Mouse (Mus musculus) midbrain, embryonic 13.5 days (tissue): ENCODE measurements around the gene 4930444G20Rik. TPM values are rescaled to one million over a fixed set of nuclear protein-coding genes. Genes with fewer than 3 reads are reported as not detected.
"Not testable (repeated sequence)": the region's sequence is repeated elsewhere in the genome, so short reads cannot be mapped to it uniquely, and the experiment has no call there.

Experiments
- ATAC-seq: fragments of 200-750 bp; cut with Nextera tagmentation; 2 replicates; pipeline ENCODE4 v1.8.0; 2017; ENCODE audit warnings: mild to moderate bottlenecking, moderate TSS enrichment, moderate library complexity
- H3K27ac ChIP-seq: fragments of 300-500 bp; sonication (generic); 2 replicates; pipeline ENCODE4 v1.5.1; 2015; ENCODE audit warnings: inconsistent platforms, mild to moderate bottlenecking, moderate library complexity
- H3K27me3 ChIP-seq: fragments of 300-500 bp; sonication (generic); 2 replicates; pipeline ENCODE4 v1.6.1; 2015; ENCODE audit warnings: mild to moderate bottlenecking, inconsistent platforms
- H3K36me3 ChIP-seq: fragments of 300-500 bp; sonication (generic); 2 replicates; pipeline ENCODE4 v1.6.1; 2015; ENCODE audit warnings: mild to moderate bottlenecking, inconsistent platforms
- H3K4me1 ChIP-seq: fragments of 300-500 bp; sonication (generic); replicated peaks from 2 replicates; pipeline ENCODE4 v1.6.1; 2015; ENCODE audit warnings: inconsistent platforms
- H3K4me2 ChIP-seq: fragments of 300-500 bp; sonication (generic); replicated peaks from 2 replicates; pipeline ENCODE4 v1.6.1; 2015; ENCODE audit warnings: moderate library complexity, mild to moderate bottlenecking, inconsistent platforms
- H3K4me3 ChIP-seq: fragments of 300-500 bp; sonication (generic); replicated peaks from 2 replicates; pipeline ENCODE4 v1.5.1; 2015; ENCODE audit warnings: mild to moderate bottlenecking, inconsistent platforms
- H3K9ac ChIP-seq: fragments of 300-500 bp; sonication (generic); replicated peaks from 2 replicates; pipeline ENCODE4 v1.6.1; 2015; ENCODE audit warnings: mild to moderate bottlenecking, inconsistent platforms
- H3K9me3 ChIP-seq: fragments of 300-500 bp; sonication (generic); 2 replicates; pipeline ENCODE4 v1.6.1; 2016; ENCODE audit warnings: mild to moderate bottlenecking, inconsistent platforms
- WGBS: fragments of 180-500 bp; shearing (Covaris S2); methylation state at CpG from one replicate; pipeline ENCODE4 v1.1.7; 2015; 5-methylcytosine and 5-hydroxymethylcytosine counted together
- polyA plus RNA-seq: library from polyadenylated mRNA; unstranded; fragments of >200 nt; fragmentation: Nextera tagmentation; extraction: Ambion mirVana; gene quantifications from 2 replicates; pipeline ENCODE4 v1.2.1, GENCODE M21; 2015

4930444G20Rik gene
- polyA plus RNA-seq = not detected in 2 replicates

DNA sequence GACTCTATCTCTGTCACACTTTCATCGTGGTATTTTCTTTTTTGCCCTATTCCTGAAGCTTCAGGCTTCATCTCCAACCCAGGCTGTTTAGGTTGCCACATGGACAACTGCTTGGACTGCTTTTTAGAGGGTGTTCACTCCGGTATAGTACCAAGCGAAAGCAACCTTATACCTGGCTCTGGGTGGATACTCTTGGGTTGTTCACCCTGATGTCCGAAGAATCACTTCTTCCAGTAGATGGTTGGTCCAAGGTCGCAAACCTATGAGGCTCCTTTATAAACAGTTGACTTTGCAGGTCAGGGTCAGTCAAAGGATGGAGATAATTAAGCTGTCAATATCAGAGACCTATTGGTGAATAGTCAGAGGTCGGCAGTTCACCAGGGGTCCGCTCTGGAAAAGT is at the start of gene 4930444G20Rik:
Gene 4930444G20Rik (minus strand): TSS at position 101 of the 400 bp plus-strand sequence.
- H3K36me3 ChIP-seq, H3K27ac ChIP-seq, H3K4me2 ChIP-seq, H3K9ac ChIP-seq, H3K9me3 ChIP-seq, H3K4me3 ChIP-seq, H3K27me3 ChIP-seq, H3K4me1 ChIP-seq, ATAC-seq: not testable (repeated sequence)
- WGBS = 92% methylated on average over 7 of the region's 7 CpGs

DNA sequence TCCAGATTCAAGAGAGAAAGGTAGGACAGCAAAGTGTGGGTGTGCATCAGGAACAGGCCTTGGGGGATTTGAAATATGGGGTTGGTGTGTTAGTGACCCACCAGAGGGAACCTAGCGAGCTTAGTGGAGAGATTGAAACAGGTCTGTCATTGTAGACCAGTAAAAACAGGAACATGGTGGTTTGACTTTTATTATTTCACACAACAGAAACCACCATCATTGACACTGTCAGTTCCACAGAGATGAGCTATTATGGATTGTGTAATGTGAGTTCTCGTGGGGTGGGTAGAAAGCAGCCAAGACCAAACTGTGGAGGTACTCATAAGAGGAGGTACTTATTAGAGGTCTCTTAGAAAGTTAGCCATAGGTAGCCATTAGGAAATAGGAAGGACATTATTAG is 6.7 kb upstream of the 4930444G20Rik start:
- H3K27ac ChIP-seq = no peak overlapping the region
- no peak overlapping the region for H3K9ac ChIP-seq
- no peak overlapping the region for H3K4me3 ChIP-seq
- ATAC-seq = no peak
- H3K36me3 ChIP-seq = no peaks in the 10 kb centered on the region
- H3K4me2 ChIP-seq = no peak overlapping the region
- no peaks in the 10 kb centered on the region for H3K9me3 ChIP-seq
- 90% methylated on average over 2 of the region's 2 CpGs for WGBS
- H3K4me1 ChIP-seq = no peaks in the 10 kb centered on the region
- H3K27me3 ChIP-seq = no peaks in the 10 kb centered on the region

DNA sequence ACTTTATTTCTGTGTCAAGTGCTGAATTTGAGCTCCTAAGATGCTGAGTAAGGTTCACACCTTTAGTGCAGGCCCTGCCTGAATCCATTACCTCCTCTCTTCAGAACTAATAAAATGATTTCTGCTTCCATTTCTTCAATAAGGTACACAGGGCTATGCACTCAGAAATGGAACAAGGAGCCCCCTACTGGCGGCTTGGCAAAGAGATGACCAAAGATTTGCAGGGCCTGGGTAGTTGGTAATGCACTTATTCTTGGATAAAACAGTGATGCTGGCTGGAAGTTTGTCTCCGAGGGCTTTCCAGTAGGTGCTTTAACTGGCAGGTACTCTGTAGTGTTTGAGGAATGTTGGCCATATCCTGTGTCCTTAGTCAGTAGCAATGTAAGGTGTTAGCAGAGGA is 4.9 kb upstream of the 4930444G20Rik start:
- Histone ChIP-seq H3K9me3 (no peaks in the 10 kb centered on the region), H3K27ac (no peak overlapping the region), H3K9ac (no peak overlapping the region), H3K4me1 (no peaks in the 10 kb centered on the region), H3K36me3 (no peaks in the 10 kb centered on the region), H3K27me3 (no peaks in the 10 kb centered on the region), H3K4me2 (no peak overlapping the region), H3K4me3 (no peak overlapping the region)
- WGBS = 77% methylated on average over 2 of the region's 2 CpGs
- ATAC-seq = no peak

DNA sequence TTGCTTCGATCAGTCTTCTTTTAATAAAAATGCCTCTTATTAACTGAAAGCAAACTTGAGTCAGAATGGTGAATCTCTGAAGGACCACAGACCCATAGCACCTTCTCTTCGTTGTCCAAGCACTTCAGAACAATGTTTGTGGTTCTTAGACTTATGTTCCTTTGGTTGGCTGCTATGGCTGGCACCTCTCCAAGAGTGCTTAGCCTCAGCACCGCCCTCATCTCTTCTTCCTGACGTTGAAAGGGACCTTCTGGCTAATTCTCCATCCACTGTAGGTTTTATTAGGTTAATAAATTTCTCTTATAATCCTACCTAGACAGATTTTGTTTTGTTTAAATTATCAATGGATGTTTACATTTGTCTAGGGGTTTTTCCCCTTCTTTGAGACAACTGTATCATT is 2.7 kb upstream of the 4930444G20Rik start:
- Histone ChIP-seq H3K27me3 (no peaks in the 10 kb centered on the region), H3K4me3 (no peak overlapping the region), H3K9me3 (no peaks in the 10 kb centered on the region), H3K36me3 (no peaks in the 10 kb centered on the region), H3K4me1 (no peaks in the 10 kb centered on the region), H3K27ac (no peak overlapping the region), H3K4me2 (no peak overlapping the region), H3K9ac (no peak overlapping the region)
- no peak for ATAC-seq
- WGBS = 71% methylated on average over 4 of the region's 4 CpGs

DNA sequence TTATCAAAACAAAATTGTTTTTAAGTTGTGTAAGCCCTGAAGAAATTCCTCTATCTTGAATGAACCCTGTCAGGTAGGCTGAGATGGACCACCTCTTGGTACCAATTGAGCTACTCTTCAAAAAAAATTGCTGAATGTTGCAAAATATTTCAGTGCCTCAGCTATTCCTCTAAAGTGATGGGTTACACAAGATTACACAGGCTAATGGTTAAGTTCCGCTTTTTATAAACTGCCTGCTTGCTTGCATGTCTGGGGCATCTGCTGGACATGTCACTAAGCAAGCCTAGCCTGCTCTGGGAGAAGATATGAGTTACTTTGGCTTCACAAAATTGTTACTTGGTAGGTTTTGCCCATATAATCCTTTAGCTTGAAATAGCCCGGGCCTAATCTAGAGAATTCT is 2.3 kb upstream of the 4930444G20Rik start:
- WGBS = 94% methylated on average over 2 of the region's 2 CpGs
- no peak for ATAC-seq

DNA sequence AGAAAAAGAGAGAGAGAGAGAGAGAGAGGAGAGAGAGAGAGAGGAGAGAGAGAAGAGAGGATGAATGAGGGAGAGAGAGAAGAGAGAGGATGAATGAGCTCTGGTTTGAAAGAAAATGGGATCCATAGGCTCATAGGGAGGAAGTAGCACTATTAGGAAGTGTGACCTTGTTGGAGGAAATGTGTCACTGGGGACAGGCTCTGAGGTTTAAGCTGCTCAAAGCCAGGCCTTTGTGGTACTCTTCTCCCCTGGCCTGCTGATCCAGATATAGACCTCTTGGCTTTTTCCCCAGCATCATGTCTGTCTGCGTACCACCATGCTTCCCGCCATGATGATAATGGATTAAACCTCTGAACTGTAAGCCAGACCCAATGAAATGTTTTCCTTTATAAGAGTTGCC is 8.5 kb downstream of the 4930444G20Rik start:
- WGBS = 81% methylated on average over 2 of the region's 2 CpGs
- Histone ChIP-seq H3K9ac (no peak overlapping the region), H3K4me1 (peaks cover 7% of the 10 kb centered on the region; the same call in 1 of the 2 replicates), H3K4me2 (peak overlapping the region; percentile 68), H3K27ac (no peak overlapping the region), H3K4me3 (peak overlapping the region; percentile 47), H3K9me3 (no peaks in the 10 kb centered on the region), H3K36me3 (no peaks in the 10 kb centered on the region), H3K27me3 (no peaks in the 10 kb centered on the region)
- no peak for ATAC-seq

More for the DNA sequence above, 2.3 kb upstream of the 4930444G20Rik start:
- no peaks in the 10 kb centered on the region for H3K27me3 ChIP-seq
- no peak overlapping the region for H3K4me3 ChIP-seq
- no peaks in the 10 kb centered on the region for H3K36me3 ChIP-seq
- no peak overlapping the region for H3K27ac ChIP-seq
- H3K9ac ChIP-seq = no peak overlapping the region
- H3K9me3 ChIP-seq = no peaks in the 10 kb centered on the region
- no peak overlapping the region for H3K4me2 ChIP-seq
- H3K4me1 ChIP-seq = no peaks in the 10 kb centered on the region

DNA sequence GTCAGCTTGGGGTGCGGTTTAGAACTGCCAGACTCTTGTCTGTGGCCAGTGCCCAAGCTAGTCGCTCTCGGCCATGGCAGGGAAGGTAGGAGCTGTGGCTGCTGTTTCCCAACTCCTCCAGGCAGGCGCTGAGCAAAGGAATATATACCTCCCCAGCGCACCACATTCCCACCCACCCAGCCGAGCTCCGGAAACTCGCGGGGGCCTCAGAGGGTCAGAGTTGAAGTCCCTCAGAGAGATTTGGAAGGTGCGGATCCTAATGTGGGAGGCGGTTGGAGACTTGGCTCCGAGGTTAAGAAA is 8.9 kb downstream of the 4930444G20Rik start:
- WGBS = 21% methylated on average over 12 of the region's 12 CpGs
- Histone ChIP-seq H3K27ac (no peak overlapping the region), H3K36me3 (no peaks in the 10 kb centered on the region), H3K27me3 (no peaks in the 10 kb centered on the region), H3K4me1 (peaks cover 7% of the 10 kb centered on the region; the same call in 1 of the 2 replicates), H3K9me3 (no peaks in the 10 kb centered on the region), H3K9ac (peak overlapping the region; percentile 55), H3K4me2 (peak overlapping the region; percentile 68), H3K4me3 (peak overlapping the region; percentile 47)
- ATAC-seq = no peak

DNA sequence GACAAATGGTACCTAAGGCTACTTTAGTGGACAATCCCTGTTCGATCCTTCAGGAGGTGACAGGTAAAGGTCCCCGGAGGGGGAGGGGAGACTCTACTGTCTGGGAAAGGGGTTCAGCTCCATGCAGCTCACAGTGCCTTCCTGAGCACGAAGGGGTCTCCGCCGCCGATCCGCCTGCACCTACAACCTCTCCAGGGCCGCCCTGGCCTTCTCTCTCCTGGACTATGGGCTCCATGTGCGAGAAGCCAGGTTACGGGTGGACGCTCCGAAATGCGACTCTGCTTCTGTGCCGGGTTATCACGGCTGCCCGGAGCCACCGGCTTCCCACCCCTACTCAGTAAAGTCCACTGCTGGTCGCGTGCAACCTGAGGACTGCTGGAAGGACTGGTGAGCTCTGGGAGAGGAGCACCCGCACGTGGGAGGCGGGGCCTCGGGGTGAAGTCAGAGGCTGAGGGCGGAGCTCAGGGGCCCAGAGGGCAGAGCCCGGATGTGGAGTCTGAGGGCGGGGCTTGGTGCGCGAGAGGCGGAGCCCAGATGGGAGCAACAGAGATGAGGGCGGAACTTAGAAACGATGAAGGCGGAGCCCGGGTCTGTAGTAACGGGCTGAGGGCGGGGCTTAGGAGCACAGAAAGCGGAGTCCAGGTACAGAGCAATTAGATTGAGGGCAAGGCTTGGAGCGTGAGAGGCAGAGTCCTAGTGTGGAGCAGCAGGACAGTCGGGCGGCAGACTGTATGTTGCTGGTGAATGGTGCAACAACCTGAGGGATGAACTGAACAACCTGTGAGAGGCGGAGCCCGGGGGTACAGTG is 9.5 kb downstream of the 4930444G20Rik start:
- peak; percentile 97 for ATAC-seq
- WGBS = 12% methylated on average over 41 of the region's 41 CpGs
- Histone ChIP-seq H3K9ac (peak overlapping the region; percentile 55), H3K27me3 (no peaks in the 10 kb centered on the region), H3K4me2 (peak overlapping the region; percentile 68), H3K4me1 (peaks cover 7% of the 10 kb centered on the region; the same call in 1 of the 2 replicates), H3K36me3 (no peaks in the 10 kb centered on the region), H3K9me3 (no peaks in the 10 kb centered on the region), H3K4me3 (peak overlapping the region; percentile 47), H3K27ac (no peak overlapping the region)

DNA sequence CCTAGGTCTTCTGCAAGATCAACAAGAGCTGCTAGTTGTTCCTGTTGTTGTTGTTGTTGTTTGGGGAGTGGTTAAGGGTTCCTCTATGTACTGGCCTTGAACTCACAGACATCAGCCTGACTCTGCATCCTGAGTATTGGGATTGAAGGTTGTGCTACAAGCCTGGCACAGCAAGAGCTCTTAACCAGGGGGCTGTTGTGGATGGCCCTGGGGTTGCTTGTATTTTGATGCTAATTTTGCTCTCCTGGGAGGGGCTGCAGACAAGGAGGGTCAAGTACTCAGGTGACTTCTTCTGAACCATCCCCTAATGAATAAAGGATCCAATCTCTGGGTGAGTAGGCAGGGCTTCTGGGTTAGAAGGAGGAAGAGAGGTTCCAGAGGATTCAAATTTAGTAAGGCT is 12.6 kb downstream of the 4930444G20Rik start:
- Histone ChIP-seq H3K27ac (no peak overlapping the region), H3K36me3 (no peaks in the 10 kb centered on the region), H3K4me3 (no peak overlapping the region), H3K4me1 (peaks cover 7% of the 10 kb centered on the region; the same call in 1 of the 2 replicates), H3K4me2 (no peak overlapping the region), H3K9me3 (no peaks in the 10 kb centered on the region), H3K27me3 (no peaks in the 10 kb centered on the region), H3K9ac (no peak overlapping the region)
- no peak for ATAC-seq

DNA sequence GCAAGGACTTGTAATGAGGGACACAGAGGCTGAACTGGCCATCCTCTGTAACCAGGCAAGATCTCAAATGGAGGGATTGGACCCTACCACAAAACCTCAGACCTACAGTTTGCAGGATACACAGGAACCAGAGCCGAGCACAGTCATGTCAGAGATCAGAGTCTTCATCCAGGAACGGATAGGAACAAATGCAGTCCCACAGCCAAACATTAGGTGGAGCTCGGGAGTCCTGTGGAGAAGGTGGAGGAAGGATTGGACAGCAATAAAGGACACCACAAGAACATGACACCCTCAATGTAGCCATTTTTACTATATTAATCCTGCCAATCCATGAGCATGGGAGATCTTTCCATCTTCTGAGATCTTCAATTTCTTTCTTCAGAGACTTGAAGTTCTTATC is 31.6 kb downstream of the 4930444G20Rik start:
- 10% methylated on average over 3 of the region's 3 CpGs for WGBS
- H3K9me3 ChIP-seq, H3K36me3 ChIP-seq, H3K4me1 ChIP-seq, H3K9ac ChIP-seq, H3K27ac ChIP-seq, H3K27me3 ChIP-seq, H3K4me2 ChIP-seq, H3K4me3 ChIP-seq, ATAC-seq: not testable (repeated sequence)

DNA sequence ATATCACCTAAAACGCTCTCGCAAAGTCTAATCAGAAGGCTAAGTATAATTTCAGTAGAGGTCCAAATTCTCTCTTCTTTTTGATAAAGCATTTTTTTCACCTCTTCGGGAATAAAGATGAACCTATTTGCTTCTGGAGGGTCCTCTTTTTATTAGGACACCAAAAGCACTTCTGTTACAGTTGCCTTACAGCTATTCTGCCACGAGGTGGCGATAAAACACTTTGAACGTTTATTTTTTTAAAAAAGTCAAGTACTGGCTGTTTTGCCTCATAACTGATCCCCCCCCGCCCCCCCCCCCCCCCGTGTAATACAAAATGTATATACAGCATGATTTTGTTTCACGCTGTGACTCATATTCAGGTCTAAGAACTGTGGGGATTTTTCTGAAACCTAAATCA is 33.6 kb downstream of the 4930444G20Rik start:
- Histone ChIP-seq H3K27me3 (no peaks in the 10 kb centered on the region), H3K4me3 (no peak overlapping the region), H3K4me1 (no peaks in the 10 kb centered on the region), H3K36me3 (no peaks in the 10 kb centered on the region), H3K4me2 (no peak overlapping the region), H3K9ac (no peak overlapping the region), H3K27ac (no peak overlapping the region), H3K9me3 (no peaks in the 10 kb centered on the region; the same call in 1 of the 2 replicates)
- 11% methylated on average over 9 of the region's 9 CpGs for WGBS
- no peak for ATAC-seq

DNA sequence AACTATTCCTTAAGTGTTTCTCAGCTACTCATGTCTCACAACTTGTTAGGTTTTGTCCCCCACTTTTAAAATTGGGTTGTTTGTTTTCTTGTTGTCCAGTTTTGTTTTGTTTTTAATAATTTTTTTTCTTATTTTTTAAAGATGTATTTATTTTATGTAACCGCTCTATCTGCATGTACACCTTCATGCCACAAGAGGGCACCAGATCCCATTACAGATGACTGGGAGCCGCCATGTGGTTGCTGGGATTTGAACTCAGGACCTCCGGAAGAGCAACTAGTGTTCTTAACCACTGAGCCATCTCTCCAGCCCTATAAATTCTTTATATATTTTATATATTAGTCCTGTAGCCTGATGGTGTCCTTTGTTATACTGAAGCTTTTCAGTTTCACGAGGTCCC is 49.3 kb downstream of the 4930444G20Rik start:
- no peaks in the 10 kb centered on the region; the same call in 1 of the 2 replicates for H3K27me3 ChIP-seq
- H3K4me2 ChIP-seq = no peak overlapping the region
- ATAC-seq = no peak
- H3K27ac ChIP-seq = no peak overlapping the region
- WGBS = 93% methylated on average over 4 of the region's 4 CpGs
- no peak overlapping the region for H3K9ac ChIP-seq
- 0 out of 2 replicates have a peak, but pooled peaks cover 7% of the 10 kb centered on the region for H3K4me1 ChIP-seq
- no peaks in the 10 kb centered on the region for H3K9me3 ChIP-seq
- no peaks in the 10 kb centered on the region for H3K36me3 ChIP-seq
- H3K4me3 ChIP-seq = no peak overlapping the region
